Mouse (Mus musculus) midbrain, embryonic 15.5 days (tissue): Measurements from ENCODE around the gene Mrm2. TPM values are rescaled to one million over a fixed set of nuclear protein-coding genes. Genes with fewer than 3 reads are reported as not detected.
"Not testable (repeated sequence)": the region's sequence is repeated elsewhere in the genome, so short reads cannot be mapped to it uniquely, and the experiment has no call there.

Experiments
- ATAC-seq: fragments of 200-750 bp; cut with Nextera tagmentation; replicated peaks from 2 replicates; pipeline ENCODE4 v1.8.0; 2017; ENCODE audit warnings: moderate TSS enrichment
- H3K27ac ChIP-seq: fragments of 300-500 bp; sonication (generic); 2 replicates; pipeline ENCODE4 v1.5.1; 2015; ENCODE audit warnings: mild to moderate bottlenecking, inconsistent platforms
- H3K27me3 ChIP-seq: fragments of 300-500 bp; sonication (generic); replicated peaks from 2 replicates; pipeline ENCODE4 v1.6.1; 2015; ENCODE audit warnings: inconsistent platforms
- H3K36me3 ChIP-seq: fragments of 300-500 bp; sonication (generic); replicated peaks from 2 replicates; pipeline ENCODE4 v1.6.1; 2015; ENCODE audit warnings: inconsistent platforms
- H3K4me1 ChIP-seq: fragments of 300-500 bp; sonication (generic); 2 replicates; pipeline ENCODE4 v1.6.1; 2015; ENCODE audit warnings: inconsistent platforms
- H3K4me2 ChIP-seq: fragments of 300-500 bp; sonication (generic); 2 replicates; pipeline ENCODE4 v1.6.1; 2015; ENCODE audit warnings: inconsistent platforms, mild to moderate bottlenecking, moderate library complexity
- H3K4me3 ChIP-seq: fragments of 300-500 bp; sonication (generic); 2 replicates; pipeline ENCODE4 v1.5.1; 2015; ENCODE audit warnings: mild to moderate bottlenecking, inconsistent platforms
- H3K9ac ChIP-seq: fragments of 300-500 bp; sonication (generic); 2 replicates; pipeline ENCODE4 v1.6.1; 2015; ENCODE audit warnings: mild to moderate bottlenecking, inconsistent platforms
- H3K9me3 ChIP-seq: fragments of 300-500 bp; sonication (generic); 2 replicates; pipeline ENCODE4 v1.6.1; 2016; ENCODE audit warnings: inconsistent platforms
- WGBS: fragments of 180-500 bp; shearing (Covaris S2); methylation state at CpG from one replicate; pipeline ENCODE4 v1.1.7; 2015; ENCODE audit warnings: mixed read lengths; 5-methylcytosine and 5-hydroxymethylcytosine counted together
- polyA plus RNA-seq: library from polyadenylated mRNA; unstranded; fragments of >200 nt; fragmentation: Nextera tagmentation; extraction: Ambion mirVana; gene quantifications from 2 replicates; pipeline ENCODE4 v1.2.1, GENCODE M21; 2015

The Mrm2 gene
- polyA plus RNA-seq, 1 experiment from 2014 or later, result 21.8 TPM

DNA sequence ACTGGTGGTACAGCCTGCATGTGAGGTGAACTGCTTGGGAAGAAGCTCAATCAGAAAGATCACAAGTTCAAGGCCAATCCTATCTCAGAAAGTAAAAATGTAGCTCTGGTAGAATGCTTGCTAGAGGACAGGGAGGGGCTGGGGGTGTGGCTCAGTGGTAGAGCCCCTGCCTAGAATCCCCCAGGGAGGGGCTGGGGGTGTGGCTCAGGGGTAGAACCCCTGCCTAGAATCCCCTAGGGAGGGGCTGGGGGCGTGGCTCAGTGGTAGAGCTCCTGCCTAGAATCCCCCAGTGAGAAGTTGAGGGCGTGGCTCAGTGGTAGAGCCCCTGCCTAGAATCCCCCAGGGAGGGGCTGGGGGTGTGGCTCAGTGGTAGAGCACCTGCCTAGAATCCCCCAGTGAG lies 36.4 kb upstream of the Mrm2 start:
- not testable (repeated sequence) for H3K4me1 ChIP-seq, H3K4me2 ChIP-seq, H3K36me3 ChIP-seq, ATAC-seq, H3K4me3 ChIP-seq, H3K27ac ChIP-seq, H3K27me3 ChIP-seq, H3K9ac ChIP-seq, H3K9me3 ChIP-seq
- WGBS, result 93% methylated on average over 2 of the region's 2 CpGs

DNA sequence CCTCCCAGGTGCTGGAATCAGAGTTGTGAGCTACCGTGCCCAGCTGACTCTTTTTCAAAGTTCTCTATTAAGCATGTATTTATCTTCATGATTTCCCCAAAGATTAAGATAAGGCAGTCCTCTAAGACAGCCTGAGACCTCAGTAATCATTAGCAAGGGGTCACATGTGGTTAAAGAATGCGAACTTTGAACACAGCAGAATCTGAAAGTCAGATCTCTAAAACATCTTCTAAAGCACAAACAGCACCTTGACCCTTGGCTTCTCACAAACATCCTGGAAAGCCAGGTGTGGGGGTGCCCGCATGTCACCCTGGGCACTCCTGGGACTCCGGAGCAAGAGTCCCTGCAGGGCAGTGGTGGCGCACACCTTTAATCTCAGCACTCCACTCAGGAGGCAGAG lies 32.7 kb upstream of the Mrm2 start:
- no peak overlapping the region for H3K27ac ChIP-seq
- no peak overlapping the region for H3K4me2 ChIP-seq
- no peaks in the 10 kb centered on the region for H3K9me3 ChIP-seq
- H3K9ac ChIP-seq, result no peak overlapping the region
- no peaks in the 10 kb centered on the region for H3K27me3 ChIP-seq
- H3K36me3 ChIP-seq, result no peaks in the 10 kb centered on the region
- WGBS, result 96% methylated on average over 5 of the region's 5 CpGs
- H3K4me3 ChIP-seq, result no peak overlapping the region
- no peaks in the 10 kb centered on the region for H3K4me1 ChIP-seq
- ATAC-seq, result no peak

GRCm38 (mm10) chr5:140359930-140360674 lies 28.4 kb upstream of the Mrm2 start:
- no peak overlapping the region for H3K27ac ChIP-seq
- ATAC-seq, result no peak
- no peaks in the 10 kb centered on the region for H3K4me1 ChIP-seq
- no peaks in the 10 kb centered on the region for H3K27me3 ChIP-seq
- H3K4me2 ChIP-seq, result no peak overlapping the region
- no peaks in the 10 kb centered on the region; the same call in 1 of the 2 replicates for H3K36me3 ChIP-seq
- no peak overlapping the region for H3K4me3 ChIP-seq
- no peaks in the 10 kb centered on the region for H3K9me3 ChIP-seq
- 77% methylated on average over 14 of the region's 14 CpGs for WGBS
- H3K9ac ChIP-seq, result no peak overlapping the region

- Histone ChIP-seq H3K36me3 (peaks cover 17% of the 10 kb centered on the region), H3K27ac (no peak overlapping the region), H3K4me2 (no peak overlapping the region), H3K4me3 (no peak overlapping the region), H3K9ac (no peak overlapping the region), H3K9me3 (no peaks in the 10 kb centered on the region), H3K27me3 (no peaks in the 10 kb centered on the region), H3K4me1 (no peaks in the 10 kb centered on the region)
- WGBS, result 98% methylated on average over 3 of the region's 3 CpGs
- no peak for ATAC-seq
Measured at GRCm38 (mm10) chr5:140357466-140357865, 25.8 kb upstream of the Mrm2 start.

- Histone ChIP-seq H3K9ac (no peak overlapping the region), H3K4me3 (no peak overlapping the region), H3K4me2 (no peak overlapping the region), H3K36me3 (peaks cover 31% of the 10 kb centered on the region), H3K9me3 (no peaks in the 10 kb centered on the region), H3K4me1 (no peaks in the 10 kb centered on the region), H3K27ac (no peak overlapping the region), H3K27me3 (no peaks in the 10 kb centered on the region)
- ATAC-seq, result no peak
- 88% methylated on average over 11 of the region's 11 CpGs for WGBS
Measured at GRCm38 (mm10) chr5:140355934-140356333, 24.2 kb upstream of the Mrm2 start.

- no peaks in the 10 kb centered on the region for H3K27me3 ChIP-seq
- no peaks in the 10 kb centered on the region for H3K9me3 ChIP-seq
- 95% methylated on average over 6 of the region's 6 CpGs for WGBS
- H3K9ac ChIP-seq, result no peak overlapping the region
- H3K4me1 ChIP-seq, result no peaks in the 10 kb centered on the region
- no peak overlapping the region for H3K4me3 ChIP-seq
- no peak for ATAC-seq
- H3K36me3 ChIP-seq, result peaks cover 31% of the 10 kb centered on the region
- no peak overlapping the region for H3K4me2 ChIP-seq
- H3K27ac ChIP-seq, result no peak overlapping the region
Measured at GRCm38 (mm10) chr5:140352352-140352751, 20.7 kb upstream of the Mrm2 start.

GRCm38 (mm10) chr5:140350731-140351497 lies 19.2 kb upstream of the Mrm2 start:
- 92% methylated on average over 8 of the region's 8 CpGs for WGBS
- Histone ChIP-seq H3K9ac (no peak overlapping the region), H3K4me2 (no peak overlapping the region), H3K27me3 (no peaks in the 10 kb centered on the region), H3K36me3 (peaks cover 31% of the 10 kb centered on the region), H3K4me1 (no peaks in the 10 kb centered on the region), H3K4me3 (no peak overlapping the region), H3K27ac (no peak overlapping the region), H3K9me3 (no peaks in the 10 kb centered on the region)
- no peak for ATAC-seq

GRCm38 (mm10) chr5:140349882-140350281 lies 18.2 kb upstream of the Mrm2 start:
- no peak overlapping the region for H3K4me3 ChIP-seq
- H3K27ac ChIP-seq, result no peak overlapping the region
- 95% methylated on average over 9 of the region's 9 CpGs for WGBS
- no peak overlapping the region for H3K4me2 ChIP-seq
- no peaks in the 10 kb centered on the region for H3K9me3 ChIP-seq
- no peaks in the 10 kb centered on the region for H3K27me3 ChIP-seq
- ATAC-seq, result no peak
- H3K4me1 ChIP-seq, result no peaks in the 10 kb centered on the region
- no peak overlapping the region for H3K9ac ChIP-seq
- peaks cover 31% of the 10 kb centered on the region for H3K36me3 ChIP-seq

DNA sequence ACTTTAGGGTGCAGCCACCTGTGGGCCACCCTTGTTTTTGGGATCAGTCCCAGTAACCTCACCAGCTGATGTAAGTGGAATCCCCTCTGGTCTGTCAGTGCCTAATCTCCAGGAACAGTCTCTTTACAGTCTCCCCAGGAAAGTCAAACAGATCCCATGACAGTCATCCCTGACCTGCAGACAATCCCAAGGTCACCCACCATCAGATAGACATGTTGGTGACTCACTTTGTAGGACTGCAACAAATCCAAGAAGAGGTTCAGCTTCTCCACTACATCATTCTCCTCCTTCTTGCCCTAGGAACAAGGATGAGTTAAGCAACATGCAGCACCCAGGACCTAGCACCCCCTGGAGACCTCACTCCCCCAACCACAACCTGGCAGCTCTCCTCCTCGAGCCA lies 14.4 kb upstream of the Mrm2 start:
- Histone ChIP-seq H3K36me3 (peaks cover 1% of the 10 kb centered on the region), H3K27me3 (no peaks in the 10 kb centered on the region), H3K4me1 (no peaks in the 10 kb centered on the region), H3K9ac (no peak overlapping the region), H3K9me3 (no peaks in the 10 kb centered on the region), H3K27ac (no peak overlapping the region), H3K4me3 (no peak overlapping the region), H3K4me2 (no peak overlapping the region)
- ATAC-seq, result no peak
- 73% methylated on average over 1 of the region's 1 CpGs for WGBS

- no peak overlapping the region for H3K9ac ChIP-seq
- ATAC-seq, result no peak
- H3K4me2 ChIP-seq, result no peak overlapping the region
- H3K36me3 ChIP-seq, result no peaks in the 10 kb centered on the region; the same call in 1 of the 2 replicates
- WGBS, result 96% methylated on average over 4 of the region's 4 CpGs
- no peaks in the 10 kb centered on the region for H3K4me1 ChIP-seq
- H3K4me3 ChIP-seq, result no peak overlapping the region
- H3K27ac ChIP-seq, result no peak overlapping the region
- H3K27me3 ChIP-seq, result no peaks in the 10 kb centered on the region
- H3K9me3 ChIP-seq, result no peaks in the 10 kb centered on the region
Measured at GRCm38 (mm10) chr5:140345244-140345643, 13.5 kb upstream of the Mrm2 start.

- Histone ChIP-seq H3K27ac (no peak overlapping the region), H3K4me1 (no peaks in the 10 kb centered on the region), H3K9ac (no peak overlapping the region), H3K4me2 (no peak overlapping the region), H3K36me3 (peaks cover 12% of the 10 kb centered on the region; the same call in 1 of the 2 replicates), H3K4me3 (no peak overlapping the region), H3K27me3 (no peaks in the 10 kb centered on the region), H3K9me3 (no peaks in the 10 kb centered on the region)
- no peak for ATAC-seq
- WGBS, result 90% methylated on average over 4 of the region's 4 CpGs
Measured at GRCm38 (mm10) chr5:140342880-140343279, 11.2 kb upstream of the Mrm2 start.

DNA sequence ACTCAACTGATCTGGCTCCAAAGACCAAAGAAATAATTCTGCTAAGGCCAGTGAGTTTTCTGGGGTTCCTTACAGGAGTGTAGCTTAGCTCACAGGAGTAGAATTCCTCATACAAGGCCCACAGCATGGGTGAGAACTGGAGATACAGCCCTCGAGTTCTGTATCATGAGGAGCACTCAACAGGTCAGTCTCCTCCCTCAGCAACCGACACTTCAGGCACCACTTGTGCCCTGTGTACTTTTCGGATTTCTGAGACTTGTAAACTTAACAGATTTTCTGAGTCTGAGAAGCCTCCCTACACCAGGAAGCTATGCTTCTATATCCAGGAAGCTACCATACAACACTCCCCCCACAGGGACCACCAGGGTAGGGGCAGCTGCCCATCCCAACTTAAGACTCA lies 8.1 kb upstream of the Mrm2 start:
- Histone ChIP-seq H3K9ac (no peak overlapping the region), H3K4me2 (no peak overlapping the region), H3K36me3 (peaks cover 12% of the 10 kb centered on the region; the same call in 1 of the 2 replicates), H3K9me3 (no peaks in the 10 kb centered on the region), H3K4me3 (no peak overlapping the region), H3K27me3 (no peaks in the 10 kb centered on the region), H3K4me1 (no peaks in the 10 kb centered on the region), H3K27ac (no peak overlapping the region)
- ATAC-seq, result no peak
- 89% methylated on average over 3 of the region's 3 CpGs for WGBS

DNA sequence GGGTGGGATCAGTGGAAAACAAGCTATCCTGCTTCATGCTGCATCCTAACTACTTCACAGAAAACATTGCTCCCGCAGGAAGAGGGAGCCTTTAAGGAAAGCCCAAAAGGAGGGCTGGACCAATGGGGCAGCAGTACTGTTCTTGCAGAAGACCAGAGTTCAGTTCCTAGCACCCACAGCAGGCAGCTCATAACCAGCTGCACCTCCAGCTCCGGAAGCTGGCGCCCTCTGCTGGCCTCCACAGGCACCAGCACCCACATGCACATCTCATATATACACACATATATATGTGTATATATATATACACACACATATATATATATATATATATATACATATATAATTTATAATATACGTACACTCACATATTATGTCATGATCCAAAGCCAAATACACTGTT lies 7.1 kb upstream of the Mrm2 start:
- Histone ChIP-seq H3K9ac (no peak overlapping the region), H3K4me1 (no peaks in the 10 kb centered on the region), H3K27ac (no peak overlapping the region), H3K4me3 (no peak overlapping the region), H3K4me2 (no peak overlapping the region), H3K36me3 (peaks cover 12% of the 10 kb centered on the region; the same call in 1 of the 2 replicates), H3K27me3 (no peaks in the 10 kb centered on the region), H3K9me3 (no peaks in the 10 kb centered on the region)
- WGBS, result 93% methylated on average over 4 of the region's 4 CpGs
- no peak for ATAC-seq
